Mouse (Mus musculus): ENCODE data around the gene D930048N14Rik. TPM values are rescaled to one million over a fixed set of nuclear protein-coding genes. Genes with fewer than 3 reads are reported as not detected.
"Not testable (repeated sequence)": the region's sequence is repeated elsewhere in the genome, so short reads cannot be mapped to it uniquely, and the experiment has no call there.

Gene D930048N14Rik
- polyA plus RNA-seq, 1 experiment from 2014 or later, result 1.0 TPM

GRCm38 (mm10) chr11:51632130-51632753 is 18.5 kb upstream of the D930048N14Rik start:
- Histone ChIP-seq H3K9me3 (replicated peaks) (no peaks in the 10 kb centered on the region), H3K4me1 (replicated peaks) (peaks cover 17% of the 10 kb centered on the region; the same call in 1 of the 2 replicates), H3K4me2 (no peak overlapping the region), H3K27ac (ENCODE audit: poor library complexity, severe bottlenecking) (no peak overlapping the region), H3K4me3 (no peak overlapping the region), H3K9ac (no peak overlapping the region), H3K36me3 (peaks cover 32% of the 10 kb centered on the region), H3K27me3 (replicated peaks) (no peaks in the 10 kb centered on the region)
- ATAC-seq (ENCODE audit: insufficient number of reproducible peaks, low FRiP score), result no peak
- 79% methylated on average over 6 of the region's 6 CpGs for WGBS

GRCm38 (mm10) chr11:51633200-51633599 is 17.6 kb upstream of the D930048N14Rik start:
- not testable (repeated sequence) for H3K27me3 ChIP-seq (replicated peaks); H3K9me3 ChIP-seq (replicated peaks); H3K4me2 ChIP-seq; H3K27ac ChIP-seq (ENCODE audit: poor library complexity, severe bottlenecking); ATAC-seq (ENCODE audit: insufficient number of reproducible peaks, low FRiP score); H3K4me3 ChIP-seq; H3K9ac ChIP-seq
- 95% methylated on average over 7 of the region's 7 CpGs for WGBS
- Histone ChIP-seq H3K36me3 (peaks cover 23% of the 10 kb centered on the region; the same call in 1 of the 2 replicates), H3K4me1 (replicated peaks) (peaks cover 23% of the 10 kb centered on the region)

- Histone ChIP-seq H3K4me1 (replicated peaks) (peaks cover 23% of the 10 kb centered on the region), H3K4me2 (no peak overlapping the region), H3K4me3 (no peak overlapping the region), H3K9me3 (replicated peaks) (no peaks in the 10 kb centered on the region), H3K9ac (no peak overlapping the region), H3K27ac (ENCODE audit: poor library complexity, severe bottlenecking) (no peak overlapping the region), H3K27me3 (replicated peaks) (no peaks in the 10 kb centered on the region), H3K36me3 (peaks cover 20% of the 10 kb centered on the region; the same call in 1 of the 2 replicates)
- no peak for ATAC-seq (ENCODE audit: insufficient number of reproducible peaks, low FRiP score)
- WGBS, result 82% methylated on average over 3 of the region's 3 CpGs
Observed at GRCm38 (mm10) chr11:51633721-51634120, 17.0 kb upstream of the D930048N14Rik start.

GRCm38 (mm10) chr11:51635127-51635524 is 15.6 kb upstream of the D930048N14Rik start:
- H3K4me1 ChIP-seq (replicated peaks), result peaks cover 20% of the 10 kb centered on the region
- H3K36me3 ChIP-seq, result 0 out of 2 replicates have a peak, but pooled peaks cover 6% of the 10 kb centered on the region
- peak overlapping the region; percentile 73 for H3K4me3 ChIP-seq
- no peaks in the 10 kb centered on the region for H3K9me3 ChIP-seq (replicated peaks)
- no peak overlapping the region for H3K27ac ChIP-seq (ENCODE audit: poor library complexity, severe bottlenecking)
- 8% methylated on average over 6 of the region's 6 CpGs for WGBS
- peak overlapping the region; percentile 68 for H3K4me2 ChIP-seq
- H3K9ac ChIP-seq, result peak overlapping the region; percentile 76
- H3K27me3 ChIP-seq (replicated peaks), result no peaks in the 10 kb centered on the region
- ATAC-seq (ENCODE audit: insufficient number of reproducible peaks, low FRiP score), result no peak

DNA sequence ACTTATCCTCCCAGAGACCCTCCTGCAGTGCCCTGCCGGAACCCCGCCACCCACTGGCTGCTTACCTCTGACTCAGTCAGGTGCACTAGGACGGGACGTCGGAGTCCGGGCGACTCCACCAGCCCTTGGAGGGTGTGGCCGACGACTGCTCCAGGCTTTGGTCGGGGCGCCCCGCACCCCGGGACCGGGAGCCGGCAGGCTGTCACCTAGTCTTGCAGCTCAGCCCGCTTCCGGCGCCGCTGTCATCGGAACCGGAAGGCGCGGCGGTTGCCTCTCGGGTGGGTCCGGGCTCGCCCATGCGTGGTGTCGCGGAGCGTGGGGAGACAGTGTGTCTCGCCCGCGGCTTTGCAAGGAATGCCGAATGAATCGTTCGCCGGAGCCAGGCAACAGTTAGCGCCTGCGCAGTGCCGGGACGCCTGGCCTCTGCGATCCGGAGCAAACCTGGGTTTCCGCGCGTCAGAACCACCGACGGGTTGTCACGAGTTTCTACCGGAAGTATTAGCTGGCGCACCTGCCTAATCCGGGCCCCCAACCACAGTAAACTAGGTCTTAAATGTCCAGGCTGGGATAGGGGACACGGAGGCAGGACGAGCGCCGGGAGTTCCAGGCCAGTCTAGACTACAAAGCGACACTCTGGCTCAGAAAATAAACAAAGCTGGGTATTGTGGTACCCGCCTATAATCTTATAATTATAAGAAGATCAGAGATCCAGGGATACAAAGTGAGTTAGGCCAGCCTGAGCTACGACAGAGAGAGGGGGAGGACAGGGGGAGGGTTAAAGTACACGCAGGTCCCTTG is 15.0 kb upstream of the D930048N14Rik start, which contains the start of gene Rmnd5b:
Gene Rmnd5b, minus strand, starts transcription at position 372 of the 798 bp plus-strand sequence.
- H3K4me2 ChIP-seq, result peak within 1 kb of the TSS; percentile 68
- WGBS, result under 1% methylated on average over 61 of the region's 61 CpGs
- H3K4me1 ChIP-seq (replicated peaks), result peaks cover 20% of the 10 kb centered on the region
- H3K9ac ChIP-seq, result peak within 1 kb of the TSS; percentile 76
- H3K36me3 ChIP-seq, result 0 out of 2 replicates have a peak, but pooled peaks cover 3% of the 10 kb centered on the region
- H3K27me3 ChIP-seq (replicated peaks), result no peaks in the 10 kb centered on the region
- peak within 1 kb of the TSS; percentile 73 for H3K4me3 ChIP-seq
- no peaks in the 10 kb centered on the region for H3K9me3 ChIP-seq (replicated peaks)
- ATAC-seq (ENCODE audit: insufficient number of reproducible peaks, low FRiP score), result peak; percentile 84
- peak within 1 kb of the TSS; percentile 65 for H3K27ac ChIP-seq (ENCODE audit: poor library complexity, severe bottlenecking)

DNA sequence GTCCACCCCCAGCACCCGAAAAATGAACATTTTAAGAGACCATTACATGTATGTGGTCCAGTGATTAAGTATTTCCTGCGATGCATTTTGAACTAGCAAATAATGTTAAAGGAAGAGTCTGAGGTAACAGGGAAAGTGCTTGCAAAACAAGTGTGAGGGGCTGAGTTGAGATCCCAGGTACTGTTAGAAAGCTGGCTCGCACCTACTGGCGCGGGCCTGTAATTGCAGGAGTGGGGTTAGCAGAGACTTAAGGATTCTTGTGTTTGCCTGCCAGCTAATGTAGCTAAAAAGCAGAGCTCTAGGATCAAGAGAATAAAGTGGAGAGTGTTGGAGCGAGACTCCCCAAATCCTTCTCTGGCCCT is 14.4 kb upstream of the D930048N14Rik start:
- 4% methylated on average over 6 of the region's 6 CpGs for WGBS
- no peaks in the 10 kb centered on the region for H3K9me3 ChIP-seq (replicated peaks)
- ATAC-seq (ENCODE audit: insufficient number of reproducible peaks, low FRiP score), result 0 out of 2 replicates have a peak, but pooled peaks have one; percentile 48

DNA sequence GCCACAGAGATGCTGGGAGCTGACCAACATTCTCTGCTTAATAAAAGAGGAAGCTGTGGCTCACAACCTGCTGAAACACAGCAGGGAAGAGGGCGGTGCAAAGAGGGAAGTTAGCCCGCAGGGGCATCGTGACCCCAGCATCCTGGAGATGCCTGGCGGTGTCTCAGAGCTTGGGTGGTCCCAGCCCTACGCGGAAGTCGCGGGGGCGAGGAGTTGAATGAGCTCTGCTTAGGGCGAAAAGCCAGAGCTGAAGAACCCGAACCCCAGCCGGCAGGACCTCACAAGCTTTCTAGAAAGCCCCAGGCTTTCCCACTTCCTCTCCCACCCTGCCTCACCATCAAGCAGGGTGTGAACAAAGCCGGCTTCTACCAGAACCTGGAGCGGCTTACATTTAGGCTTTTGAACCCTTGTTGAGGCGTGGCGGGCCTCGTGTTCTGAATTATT is 12.8 kb upstream of the D930048N14Rik start:
- H3K4me2 ChIP-seq, result peak overlapping the region; percentile 55
- no peaks in the 10 kb centered on the region for H3K9me3 ChIP-seq (replicated peaks)
- H3K9ac ChIP-seq, result peak overlapping the region; percentile 64; the same call in 1 of the 2 replicates
- H3K36me3 ChIP-seq, result no peaks in the 10 kb centered on the region
- no peaks in the 10 kb centered on the region for H3K27me3 ChIP-seq (replicated peaks)
- H3K4me3 ChIP-seq, result peak overlapping the region; percentile 29
- H3K4me1 ChIP-seq (replicated peaks), result peaks cover 21% of the 10 kb centered on the region
- WGBS, result 5% methylated on average over 17 of the region's 17 CpGs
- 0 out of 2 replicates have a peak overlapping the region, but pooled peaks have one; percentile 16 for H3K27ac ChIP-seq (ENCODE audit: poor library complexity, severe bottlenecking)
- no peak for ATAC-seq (ENCODE audit: insufficient number of reproducible peaks, low FRiP score)

More for the DNA sequence above, 14.4 kb upstream of the D930048N14Rik start:
- Histone ChIP-seq H3K4me2 (peak overlapping the region; percentile 68), H3K36me3 (0 out of 2 replicates have a peak, but pooled peaks cover 3% of the 10 kb centered on the region), H3K27ac (ENCODE audit: poor library complexity, severe bottlenecking) (peak overlapping the region; percentile 65), H3K9ac (peak overlapping the region; percentile 76), H3K4me3 (peak overlapping the region; percentile 73), H3K4me1 (replicated peaks) (peaks cover 20% of the 10 kb centered on the region), H3K27me3 (replicated peaks) (no peaks in the 10 kb centered on the region)

GRCm38 (mm10) chr11:51638497-51638896 is 12.3 kb upstream of the D930048N14Rik start:
- WGBS, result 72% methylated on average over 5 of the region's 5 CpGs
- H3K9ac ChIP-seq, result no peak overlapping the region
- H3K27me3 ChIP-seq (replicated peaks), result no peaks in the 10 kb centered on the region
- no peak overlapping the region for H3K27ac ChIP-seq (ENCODE audit: poor library complexity, severe bottlenecking)
- no peaks in the 10 kb centered on the region for H3K9me3 ChIP-seq (replicated peaks)
- no peak for ATAC-seq (ENCODE audit: insufficient number of reproducible peaks, low FRiP score)
- H3K4me3 ChIP-seq, result no peak overlapping the region
- H3K4me2 ChIP-seq, result peak overlapping the region; percentile 55
- H3K4me1 ChIP-seq (replicated peaks), result peaks cover 26% of the 10 kb centered on the region
- 0 out of 2 replicates have a peak, but pooled peaks cover 1% of the 10 kb centered on the region for H3K36me3 ChIP-seq

DNA sequence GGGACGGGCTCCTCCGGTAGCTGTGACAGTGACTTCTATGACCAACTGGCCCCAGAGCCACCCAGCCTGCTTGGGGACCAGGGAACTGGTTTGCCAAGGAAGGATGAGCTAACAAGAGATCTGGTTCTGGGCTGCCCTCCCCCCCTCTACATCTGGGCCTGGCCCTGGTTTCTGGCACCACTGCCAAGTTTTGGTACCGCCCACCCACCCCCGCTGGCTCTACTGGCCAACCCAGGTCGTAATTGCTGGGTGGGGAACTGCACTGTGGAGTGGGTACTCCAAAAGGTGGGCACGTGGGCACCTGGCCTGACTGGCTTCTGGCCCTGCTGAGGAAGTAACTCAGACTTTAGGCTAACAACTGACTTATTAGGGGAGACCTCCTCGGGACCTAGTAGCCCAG is 10.0 kb upstream of the D930048N14Rik start:
- Histone ChIP-seq H3K9ac (no peak overlapping the region), H3K36me3 (peaks cover 20% of the 10 kb centered on the region), H3K4me1 (replicated peaks) (peaks cover 20% of the 10 kb centered on the region), H3K9me3 (replicated peaks) (no peaks in the 10 kb centered on the region), H3K27me3 (replicated peaks) (peaks cover 16% of the 10 kb centered on the region; the same call in 1 of the 2 replicates), H3K4me2 (no peak overlapping the region), H3K4me3 (no peak overlapping the region), H3K27ac (ENCODE audit: poor library complexity, severe bottlenecking) (no peak overlapping the region)
- no peak for ATAC-seq (ENCODE audit: insufficient number of reproducible peaks, low FRiP score)
- WGBS, result 75% methylated on average over 7 of the region's 7 CpGs

- WGBS, result 57% methylated on average over 9 of the region's 9 CpGs
- no peak for ATAC-seq (ENCODE audit: insufficient number of reproducible peaks, low FRiP score)
- Histone ChIP-seq H3K9me3 (replicated peaks) (no peaks in the 10 kb centered on the region), H3K36me3 (peaks cover 21% of the 10 kb centered on the region), H3K4me3 (no peak overlapping the region), H3K27ac (ENCODE audit: poor library complexity, severe bottlenecking) (no peak overlapping the region), H3K4me1 (replicated peaks) (peaks cover 22% of the 10 kb centered on the region), H3K4me2 (peak overlapping the region; percentile 10; the same call in 1 of the 2 replicates), H3K27me3 (replicated peaks) (peaks cover 16% of the 10 kb centered on the region; the same call in 1 of the 2 replicates), H3K9ac (no peak overlapping the region)
Observed at GRCm38 (mm10) chr11:51643202-51643601, 7.6 kb upstream of the D930048N14Rik start.

DNA sequence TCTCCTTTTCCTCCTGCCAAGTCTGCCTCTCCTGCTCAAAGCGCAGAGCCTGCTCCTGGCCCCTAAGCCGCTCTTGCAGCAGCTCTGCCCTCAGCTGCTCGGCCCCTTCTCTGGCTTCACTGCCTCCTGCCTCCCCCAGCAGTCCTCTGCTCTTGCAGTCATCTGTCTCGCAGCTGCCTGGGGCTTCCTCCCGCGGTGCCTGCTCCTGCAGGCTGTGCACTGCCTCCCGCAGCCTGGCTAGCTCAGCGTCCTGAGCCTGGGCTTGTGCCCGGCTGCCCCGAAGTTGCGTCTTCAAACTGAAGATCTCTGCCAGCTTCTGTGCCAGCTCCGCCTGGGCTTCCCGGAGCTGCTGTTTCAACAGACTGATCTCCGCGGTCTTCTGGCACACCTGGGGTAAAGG is 7.0 kb upstream of the D930048N14Rik start:
- peaks cover 21% of the 10 kb centered on the region for H3K36me3 ChIP-seq
- peaks cover 28% of the 10 kb centered on the region for H3K4me1 ChIP-seq (replicated peaks)
- no peaks in the 10 kb centered on the region for H3K9me3 ChIP-seq (replicated peaks)
- H3K9ac ChIP-seq, result no peak overlapping the region
- no peak for ATAC-seq (ENCODE audit: insufficient number of reproducible peaks, low FRiP score)
- peaks cover 16% of the 10 kb centered on the region; the same call in 1 of the 2 replicates for H3K27me3 ChIP-seq (replicated peaks)
- 0 out of 2 replicates have a peak overlapping the region, but pooled peaks have one; percentile 2 for H3K4me3 ChIP-seq
- H3K27ac ChIP-seq (ENCODE audit: poor library complexity, severe bottlenecking), result no peak overlapping the region
- H3K4me2 ChIP-seq, result peak overlapping the region; percentile 10
- 40% methylated on average over 15 of the region's 15 CpGs for WGBS

Measured in heart, embryonic 12.5 days (tissue).